Mouse (Mus musculus) skeletal muscle tissue, adult 2 months (tissue): ENCODE results near the gene Phyh.
"Not testable (repeated sequence)": the region's sequence is repeated elsewhere in the genome, so short reads cannot be mapped to it uniquely, and the experiment has no call there.

Experiments used
- DNase-seq: peaks from one replicate; pipeline ENCODE4 v3.0.0-alpha.2; 2012; ENCODE audit warnings: low read depth, low spot score

Gene Phyh

GRCm38 (mm10) chr2:4917326-4918021 lies 1.3 kb upstream of the Phyh start:
- DNase-seq, result peak; percentile 77

- no peak for DNase-seq
Observed at GRCm38 (mm10) chr2:4921019-4921418, 2.2 kb downstream of the Phyh start.

- no peak for DNase-seq
Observed at GRCm38 (mm10) chr2:4922476-4923164, 3.8 kb downstream of the Phyh start.

DNA sequence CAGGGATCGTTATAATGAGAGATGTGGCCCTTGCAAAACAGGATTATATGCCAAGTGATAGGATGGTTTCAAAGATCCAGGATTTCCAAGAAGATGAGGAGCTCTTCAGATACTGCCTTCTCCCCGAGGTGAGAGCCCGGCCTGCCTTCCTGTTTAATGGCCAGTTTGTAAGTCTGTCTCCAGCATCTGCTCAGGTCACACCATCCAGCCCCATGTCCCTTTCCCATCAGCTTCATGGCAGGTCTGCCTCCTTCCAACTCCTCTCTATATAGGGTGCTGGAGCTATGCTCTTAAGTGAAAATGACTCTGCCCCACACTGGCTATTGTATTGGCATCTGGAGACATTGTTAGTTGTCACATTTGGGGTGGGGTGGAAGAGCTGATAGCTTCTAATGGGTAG lies 8.6 kb downstream of the Phyh start:
- no peak for DNase-seq

DNA sequence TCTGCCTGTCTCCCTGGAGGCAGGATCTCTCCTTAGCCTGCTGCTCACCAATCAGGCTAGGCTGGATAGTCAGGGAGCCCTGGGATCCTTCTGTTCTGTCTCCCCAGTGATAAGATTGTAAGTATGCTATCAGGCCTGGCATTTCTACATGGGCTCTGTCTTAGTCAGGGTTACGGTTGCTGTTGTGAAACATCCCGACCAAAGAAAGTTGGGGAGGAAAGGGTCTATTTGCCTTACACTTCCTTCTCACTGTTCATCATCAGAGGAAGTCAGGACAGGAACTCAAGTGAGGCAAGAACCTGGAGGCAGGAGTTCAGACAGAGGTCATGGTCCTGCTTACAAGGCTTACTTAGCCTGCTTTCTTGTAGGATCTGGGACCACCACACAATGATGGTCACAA lies 10.4 kb downstream of the Phyh start:
- DNase-seq, result no peak

DNA sequence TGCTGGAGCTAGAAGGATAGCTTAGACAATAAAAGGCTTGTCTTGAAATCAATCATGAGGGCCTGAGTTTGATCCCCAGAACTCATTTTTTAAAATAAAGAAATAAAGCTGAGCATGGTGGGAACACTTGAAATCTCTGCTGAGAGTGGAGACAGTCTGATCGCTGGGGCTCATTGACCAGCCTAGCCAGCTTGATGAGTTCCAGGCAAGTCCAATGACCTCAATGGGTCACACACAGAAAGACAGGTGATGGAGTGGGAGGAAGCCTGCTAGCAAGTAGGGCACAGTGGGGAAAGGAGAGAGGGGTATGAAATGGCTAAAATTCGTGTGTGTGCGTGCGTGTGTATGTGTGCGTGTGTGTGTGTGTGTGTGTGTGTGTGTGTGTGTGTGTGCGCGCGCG lies 15.7 kb downstream of the Phyh start:
- no peak for DNase-seq

DNA sequence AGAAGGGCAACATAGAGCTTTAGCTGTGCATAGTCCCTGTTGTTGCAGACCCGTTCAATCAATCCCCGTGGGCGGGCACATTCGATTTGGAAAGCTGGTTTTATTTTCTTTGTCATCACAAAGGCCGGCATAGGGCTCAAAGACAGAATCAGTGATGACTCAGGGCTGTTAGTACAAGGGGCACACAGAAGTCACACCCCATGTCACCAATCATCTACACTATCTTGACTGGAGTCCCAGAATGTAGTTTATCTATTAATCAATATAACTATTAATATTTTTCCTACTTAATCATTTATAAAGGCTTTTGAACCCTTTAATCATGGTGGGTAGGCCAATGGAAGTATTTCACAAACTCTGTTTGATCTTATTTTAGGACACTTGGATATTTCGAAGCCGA lies 19.1 kb downstream of the Phyh start:
- DNase-seq, result no peak

DNA sequence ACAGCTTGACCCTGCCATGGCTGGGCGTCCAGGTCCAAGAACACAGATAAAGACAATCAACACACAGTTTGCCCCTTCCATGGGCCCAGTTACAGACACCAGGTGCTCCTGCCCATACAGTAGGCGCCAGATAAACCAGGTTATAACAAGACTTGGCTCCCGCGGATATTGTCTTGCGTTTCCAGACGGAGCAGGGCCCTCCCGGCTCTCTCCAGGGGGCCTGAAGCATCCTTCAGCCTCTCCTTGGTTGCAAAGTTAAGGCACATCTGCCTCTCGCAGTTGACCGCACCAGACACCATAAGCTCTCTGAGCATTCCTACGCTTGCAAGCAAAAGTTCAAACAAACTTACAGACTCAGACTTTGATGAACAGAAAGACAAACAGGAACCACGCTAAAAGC lies 22.0 kb downstream of the Phyh start:
- DNase-seq, result no peak

DNA sequence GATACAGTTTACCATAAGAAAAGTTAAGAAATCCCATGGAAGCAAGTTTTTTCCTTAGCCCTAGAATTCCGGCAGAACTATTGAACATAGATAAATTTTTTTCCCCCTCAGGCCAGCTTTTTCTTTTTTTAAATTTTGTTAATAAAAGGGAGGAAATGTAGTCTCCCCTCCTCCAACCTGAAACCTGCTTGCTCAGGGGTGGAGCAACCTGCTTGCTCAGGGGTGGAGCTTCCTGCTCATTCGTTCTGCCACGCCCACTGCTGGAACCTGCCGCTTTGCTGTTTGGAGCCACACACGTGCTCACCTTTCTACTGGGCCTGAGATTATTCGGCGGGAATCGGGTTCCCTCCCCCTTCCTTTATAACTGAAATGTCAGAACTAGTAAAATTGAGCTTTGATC lies 30.9 kb downstream of the Phyh start:
- DNase-seq, result not testable (repeated sequence)

GRCm38 (mm10) chr2:4950986-4951385 lies 32.2 kb downstream of the Phyh start:
- DNase-seq, result no peak

GRCm38 (mm10) chr2:4954216-4954760 lies 35.5 kb downstream of the Phyh start:
- DNase-seq, result no peak

DNA sequence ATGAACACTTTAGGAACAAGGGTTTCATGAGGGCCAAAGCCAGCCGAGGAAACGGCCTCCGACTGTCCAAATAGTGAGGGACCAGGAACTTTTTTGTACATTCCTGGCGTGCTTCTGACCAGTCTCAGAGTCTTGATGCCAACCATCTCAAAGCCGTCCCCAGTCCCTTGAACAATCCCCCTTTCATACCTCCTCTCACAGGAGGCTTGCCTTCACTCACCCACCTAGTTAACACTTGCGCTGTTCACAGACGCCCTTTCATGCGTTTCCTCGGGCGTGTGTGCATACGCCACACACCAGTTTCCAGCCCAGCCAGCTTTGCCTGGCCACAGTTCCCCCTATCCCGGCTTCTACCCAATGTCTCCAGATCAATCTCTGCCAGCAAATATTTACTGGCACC lies 39.2 kb downstream of the Phyh start:
- no peak for DNase-seq

DNA sequence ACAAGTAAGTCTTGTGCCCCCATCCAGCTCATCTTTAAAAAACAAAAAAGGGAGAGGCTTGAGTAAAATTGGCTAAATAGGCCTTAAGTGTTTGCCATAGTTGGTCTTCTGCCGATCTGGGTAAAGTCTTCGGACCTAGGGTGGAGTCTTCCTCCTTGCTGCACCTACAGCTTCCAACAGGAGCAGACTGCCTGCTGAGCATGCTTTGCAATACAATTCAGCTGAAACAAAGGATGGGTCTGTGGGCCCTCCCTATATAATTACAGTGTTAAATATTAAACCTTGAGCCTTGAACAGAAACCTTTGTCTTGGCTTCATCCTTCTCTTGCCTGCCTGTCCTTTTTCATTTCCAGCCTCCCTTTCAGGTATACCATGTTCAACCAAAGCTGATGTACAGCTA lies 49.0 kb downstream of the Phyh start:
- no peak for DNase-seq

DNA sequence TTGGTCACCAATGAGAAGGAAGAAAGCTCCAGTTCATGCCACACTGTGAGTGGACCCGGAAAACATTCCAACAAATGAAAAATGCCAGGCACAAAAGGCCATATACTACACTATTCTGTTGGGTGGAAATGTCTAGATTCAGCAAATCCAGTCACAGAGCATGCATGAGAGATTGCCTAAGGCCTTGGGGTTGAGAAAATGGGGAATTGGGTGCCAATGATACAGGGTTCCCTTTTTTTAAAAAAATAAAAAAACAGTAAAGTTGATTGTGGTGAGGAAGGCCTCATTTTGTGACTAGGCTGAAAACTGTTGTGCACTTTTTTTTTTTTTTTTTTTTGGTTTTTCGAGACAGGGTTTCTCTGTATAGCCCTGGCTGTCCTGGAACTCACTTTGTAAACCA lies 50.3 kb downstream of the Phyh start:
- DNase-seq, result no peak

DNA sequence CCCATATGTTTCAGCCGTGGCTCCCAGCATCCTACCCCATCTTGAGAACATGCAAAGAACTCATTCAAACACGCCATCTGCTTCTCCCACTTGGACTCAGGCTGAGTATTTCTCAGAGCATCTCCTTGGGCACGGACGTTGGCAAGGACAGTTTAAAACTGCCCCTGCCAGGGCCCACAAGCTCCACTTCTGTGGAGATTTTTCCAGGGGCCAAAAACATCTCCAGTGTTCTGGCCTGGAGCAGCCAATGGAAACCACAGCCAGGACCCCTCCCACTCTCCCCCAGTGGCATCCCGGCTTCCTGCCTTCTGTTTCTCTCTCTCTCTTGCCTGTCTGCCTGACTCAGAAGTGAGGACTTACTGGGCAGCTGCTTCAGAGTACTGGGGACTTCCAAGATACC lies 57.0 kb downstream of the Phyh start, which contains the start of gene Ucma:
Gene Ucma, plus strand, starts transcription at position 316 of the 400 bp plus-strand sequence.
- DNase-seq, result no peak

DNA sequence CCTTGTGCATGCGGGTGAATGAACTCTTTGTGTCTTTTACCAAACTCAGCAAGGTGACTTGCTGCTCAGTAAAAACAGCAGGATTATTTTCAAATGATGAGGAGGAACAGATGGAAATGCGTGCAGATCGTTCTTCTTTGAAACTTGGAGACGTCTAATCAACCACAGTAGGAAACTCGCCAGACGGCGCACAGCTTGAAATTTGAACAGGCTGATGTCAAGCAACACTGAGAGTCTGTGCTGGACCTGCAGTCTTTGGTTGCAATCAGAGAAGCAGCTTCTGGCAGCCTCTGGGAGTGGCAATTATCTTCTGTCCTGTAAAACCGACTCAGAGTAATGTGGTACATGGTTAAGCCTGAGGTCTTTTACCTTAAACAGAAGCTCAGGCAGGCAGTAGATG lies 59.3 kb downstream of the Phyh start:
- DNase-seq, result no peak

GRCm38 (mm10) chr2:4983987-4984386 lies 65.2 kb downstream of the Phyh start:
- DNase-seq, result no peak

- no peak for DNase-seq
Observed at GRCm38 (mm10) chr2:4985000-4985399, 66.2 kb downstream of the Phyh start.

DNA sequence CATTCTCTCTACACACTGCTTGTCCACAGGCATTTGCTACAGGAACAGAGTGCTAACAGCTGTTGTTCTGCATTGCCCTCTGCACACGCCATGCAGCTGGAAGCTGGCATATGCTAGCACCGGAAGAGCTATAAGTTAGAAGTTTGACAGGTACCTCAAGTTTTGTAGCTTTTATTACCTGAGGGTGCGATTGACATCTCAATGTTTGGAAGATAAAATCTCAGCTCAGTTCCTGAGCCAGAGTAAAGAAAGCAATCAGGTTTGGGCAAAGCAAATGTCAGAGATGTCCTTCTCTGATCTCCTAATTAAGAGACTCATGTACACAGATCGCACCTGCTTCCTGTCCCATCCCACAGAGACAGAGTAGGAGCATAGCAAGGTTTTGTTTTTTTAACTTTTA lies 68.0 kb downstream of the Phyh start:
- no peak for DNase-seq

DNA sequence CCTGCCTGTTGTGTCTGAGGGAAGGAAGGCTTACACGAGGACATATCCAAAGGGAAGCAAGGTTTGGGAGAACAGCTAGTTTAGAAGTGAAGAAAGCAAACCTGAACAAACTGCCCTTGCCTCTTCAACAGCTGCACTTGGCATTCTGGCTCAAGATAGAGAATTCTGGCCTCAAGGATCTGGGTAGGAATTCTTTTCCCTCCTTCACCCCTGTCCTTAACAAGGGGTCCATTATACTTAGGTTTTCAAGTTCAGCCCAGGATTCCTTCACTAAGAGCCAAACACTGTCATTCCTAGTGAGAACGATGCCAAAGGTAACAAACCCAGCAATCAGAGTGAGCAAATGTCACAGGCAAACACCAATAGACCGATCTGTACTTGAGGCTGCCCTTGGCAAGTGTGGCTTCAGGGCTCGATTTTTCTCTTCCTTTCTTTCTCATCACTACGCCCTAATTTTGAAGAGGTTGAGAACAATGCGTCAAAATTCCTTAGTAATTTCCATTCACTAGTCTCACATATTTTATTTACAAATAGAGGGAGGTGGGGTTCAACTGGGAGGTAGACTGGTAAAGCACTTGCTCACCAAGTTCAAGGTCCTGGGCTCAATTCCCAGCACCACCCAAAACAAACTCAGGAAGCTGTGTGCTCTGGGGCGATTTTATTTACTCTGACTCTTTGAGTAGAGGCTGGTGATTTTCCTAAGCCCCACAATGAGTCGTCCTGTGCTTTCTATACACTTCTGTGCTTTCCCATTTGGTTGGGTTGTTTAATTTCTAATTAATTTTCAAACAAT lies 68.8 kb downstream of the Phyh start:
- no peak for DNase-seq
